Comparison of ENCODE assay signal across 19 mouse cellular contexts in genomic region chr12:59563960-59564359, GRCm38 (mm10).
DNase-seq lines count a peak whose midpoint lies in the region; ATAC-seq lines count a peak whose summit lies in the region.
"Had no signal": no experiment of that assay in that cellular context is flagged by ENCODE, and none has a peak within 500 bp of the region (broad histone marks: within the 10 kb centered on the region; RNA-seq: fewer than 3 reads in every experiment).

No protein-coding gene starts in this region.

- no peaks in the 10 kb centered on the region for H3K27me3 ChIP-seq in midbrain, embryonic 14.5 days (ENCODE audit: control insufficient read depth, insufficient read depth, low read length)
- H3K27me3 ChIP-seq: CH12.LX, Patski had no signal

- H3K4me2 ChIP-seq in midbrain, embryonic 14.5 days (ENCODE audit: low read length) = no peak overlapping the region

- ATAC-seq in granulocyte monocyte progenitor cell, adult 5-6 weeks (replicated peaks; ENCODE audit: poor library complexity, severe bottlenecking) = peak; percentile 72
- peak; percentile 72 for ATAC-seq in megakaryocyte progenitor cell, adult 5-6 weeks (replicated peaks; ENCODE audit: poor library complexity)
- no peak for ATAC-seq in midbrain, embryonic 14.5 days (ENCODE audit: low FRiP score, low TSS enrichment)
- ATAC-seq: activated CD4-positive, CD25-positive, alpha-beta regulatory T cell, adult 4 months; CD4-positive, CD25-positive, alpha-beta regulatory T cell, adult 4 months; Patski had no signal

- no peaks in the 10 kb centered on the region for H3K4me1 ChIP-seq in midbrain, embryonic 14.5 days (ENCODE audit: control insufficient read depth, insufficient read depth, low read length)

- no peak for DNase-seq in midbrain, embryonic 14.5 days
- DNase-seq in layer of hippocampus, adult 11-12 months (ENCODE audit: low spot score) = no peak
- DNase-seq: adrenal gland, adult 2 months; adrenal gland, adult 8-10 months; adrenal gland, postnatal 10 days; adrenal gland, postnatal 14 days; adrenal gland, postnatal 25 days; adrenal gland, postnatal 36 days; B cell, adult 2 months; cerebellum, adult 11 months; cerebellum, adult 11-12 months; cerebellum, adult 18-20 months had no signal

- 85% methylated on average over 3 of the region's 3 CpGs for WGBS in midbrain, embryonic 14.5 days

- no peak overlapping the region for H3K4me3 ChIP-seq in midbrain, embryonic 14.5 days (replicated peaks; ENCODE audit: low read depth, low read length)

- H3K9me3 ChIP-seq in midbrain, embryonic 14.5 days (ENCODE audit: control insufficient read depth, low read length) = no peaks in the 10 kb centered on the region
- H3K9me3 ChIP-seq: G1E had no signal

- H3K9ac ChIP-seq in midbrain, embryonic 14.5 days (replicated peaks; ENCODE audit: low read length) = no peak overlapping the region

- no peaks in the 10 kb centered on the region for H3K36me3 ChIP-seq in midbrain, embryonic 14.5 days (ENCODE audit: control insufficient read depth, insufficient read depth, low read length)
- H3K36me3 ChIP-seq: G1E had no signal

- no peak overlapping the region for H3K27ac ChIP-seq in midbrain, embryonic 14.5 days (replicated peaks; ENCODE audit: low read depth, low read length)
